Mouse (Mus musculus): ENCODE results near the gene Slc5a2.
A peak's percentile ranks its signal among the peaks of the same experiment; 100 is the strongest.

The Slc5a2 gene

GRCm38 (mm10) chr7:128265411-128265810 is at the start of gene Slc5a2:
Gene Slc5a2, plus strand, starts transcription at chr7:128265657.
- no peak for DNase-seq

GRCm38 (mm10) chr7:128219952-128220351 is 45.5 kb upstream of the Slc5a2 start:
- no peak for DNase-seq

GRCm38 (mm10) chr7:128220936-128221335 is 44.5 kb upstream of the Slc5a2 start:
- DNase-seq = no peak

- DNase-seq = no peak
Observed at GRCm38 (mm10) chr7:128231741-128232140, 33.7 kb upstream of the Slc5a2 start.

- DNase-seq = no peak
Observed at GRCm38 (mm10) chr7:128234796-128235195, 30.7 kb upstream of the Slc5a2 start.

GRCm38 (mm10) chr7:128235481-128235880 is 30.0 kb upstream of the Slc5a2 start:
- DNase-seq = no peak

DNA sequence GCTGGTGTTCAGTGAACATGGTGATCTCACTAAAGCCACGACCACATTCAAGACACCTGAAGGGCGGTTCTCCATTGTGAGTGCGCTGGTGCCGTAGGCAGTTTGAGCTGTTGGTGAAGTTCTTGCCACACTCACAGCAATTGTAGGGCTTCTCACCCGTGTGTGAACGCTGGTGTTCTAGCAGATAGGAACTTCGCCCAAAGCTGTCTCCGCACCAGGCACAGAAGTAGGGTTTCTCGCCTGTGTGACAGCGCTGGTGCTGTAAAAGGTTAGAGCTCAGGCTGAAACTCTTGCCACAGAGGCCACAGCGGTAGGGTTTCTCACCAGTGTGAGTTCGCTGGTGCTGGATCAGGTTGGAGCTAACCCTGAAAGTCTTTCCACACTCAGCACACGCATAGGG is 29.0 kb upstream of the Slc5a2 start:
- DNase-seq = no peak

- DNase-seq = peak; percentile 92
Observed at GRCm38 (mm10) chr7:128236856-128237592, 28.4 kb upstream of the Slc5a2 start, which contains the start of gene Armc5. Gene Armc5, plus strand, starts transcription at chr7:128237342.

- no peak for DNase-seq
Observed at GRCm38 (mm10) chr7:128237593-128237926, 27.9 kb upstream of the Slc5a2 start.

DNA sequence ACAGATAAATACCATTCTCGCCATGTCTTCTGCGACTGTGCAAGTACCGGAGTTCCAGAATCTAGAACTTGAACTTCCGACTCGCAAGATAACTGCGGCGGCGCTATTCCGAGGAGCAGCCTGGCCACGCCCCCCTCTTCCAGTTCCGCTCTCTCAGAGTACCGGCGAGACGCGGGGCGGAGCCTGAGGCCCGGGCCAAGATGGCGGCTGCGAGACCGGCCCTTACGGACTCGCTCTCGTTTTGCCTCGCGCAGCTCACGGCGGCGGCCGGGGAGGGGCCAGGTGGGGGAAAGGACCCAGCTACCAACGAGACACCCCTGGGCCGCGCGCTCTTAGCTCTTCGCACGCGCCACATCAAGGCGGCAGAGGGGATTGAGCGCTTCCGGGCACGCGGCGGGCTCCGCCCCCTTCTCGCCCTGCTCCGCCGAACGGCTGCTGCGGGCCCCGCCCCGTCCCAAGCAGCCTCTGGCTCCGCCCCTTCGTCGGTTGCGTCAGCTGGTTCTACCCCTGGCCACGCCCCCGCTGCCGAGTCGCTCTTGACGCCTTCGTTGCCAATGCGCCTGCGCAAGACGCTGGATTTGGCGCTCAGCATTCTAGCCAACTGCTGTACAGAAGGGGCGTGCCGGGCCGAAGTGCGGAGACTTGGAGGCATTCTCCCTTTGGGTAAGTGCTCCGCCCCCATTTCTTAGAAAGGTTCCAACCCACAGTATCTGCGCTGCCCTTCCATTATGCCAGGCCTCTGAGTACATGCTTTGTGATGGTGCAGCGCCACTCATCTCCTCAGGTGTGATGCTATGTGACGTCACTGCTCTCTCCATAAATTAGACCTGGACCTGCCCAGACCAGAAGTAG is 27.3 kb upstream of the Slc5a2 start, which contains the start of gene 9130023H24Rik:
Gene 9130023H24Rik (minus strand): TSS at position 105 of the 852 bp plus-strand sequence.
- peak; percentile 100 for DNase-seq

GRCm38 (mm10) chr7:128238991-128239390 is 26.5 kb upstream of the Slc5a2 start:
- DNase-seq = peak; percentile 62

GRCm38 (mm10) chr7:128240131-128240784 is 25.2 kb upstream of the Slc5a2 start:
- DNase-seq = no peak

DNA sequence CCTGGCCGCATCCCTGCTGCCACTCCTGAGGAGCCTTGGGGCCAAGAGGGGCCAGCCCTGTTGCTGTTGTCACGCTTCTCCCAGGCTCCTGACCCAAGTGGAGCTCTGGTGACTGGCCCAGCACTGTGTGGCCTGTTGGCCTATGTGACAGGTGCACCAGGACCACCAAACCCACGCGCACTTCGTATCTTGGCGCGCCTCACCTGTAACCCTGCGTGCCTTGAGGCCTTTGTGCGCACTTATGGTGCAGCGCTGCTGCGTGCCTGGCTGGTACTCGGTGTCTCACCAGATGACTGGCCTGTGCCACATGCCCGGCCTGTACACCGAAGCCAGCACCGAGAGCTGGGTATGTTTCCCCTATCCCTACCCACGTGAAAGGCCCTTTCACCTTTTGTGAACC is 23.1 kb upstream of the Slc5a2 start:
- DNase-seq = no peak

DNA sequence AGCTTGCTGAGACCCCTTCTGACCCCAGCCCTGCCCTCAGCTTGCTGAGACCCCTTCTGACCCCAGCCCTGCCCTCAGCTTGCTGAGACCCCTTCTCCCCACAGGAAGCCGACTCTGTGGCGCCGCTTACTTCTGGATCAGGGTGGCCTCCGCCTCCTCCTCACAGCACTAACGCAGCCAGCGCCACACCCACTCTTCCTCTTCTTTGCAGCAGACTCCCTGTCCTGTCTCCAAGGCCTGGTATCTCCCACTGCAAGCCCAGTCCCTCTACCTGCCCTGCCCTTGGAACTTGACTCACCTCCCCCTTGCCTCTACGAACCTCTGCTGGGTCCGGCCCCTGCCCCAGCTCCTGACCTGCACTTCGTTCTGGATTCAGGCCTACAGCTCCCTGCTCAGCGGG is 21.5 kb upstream of the Slc5a2 start:
- no peak for DNase-seq

GRCm38 (mm10) chr7:128244410-128245025 is 20.9 kb upstream of the Slc5a2 start:
- no peak for DNase-seq

DNA sequence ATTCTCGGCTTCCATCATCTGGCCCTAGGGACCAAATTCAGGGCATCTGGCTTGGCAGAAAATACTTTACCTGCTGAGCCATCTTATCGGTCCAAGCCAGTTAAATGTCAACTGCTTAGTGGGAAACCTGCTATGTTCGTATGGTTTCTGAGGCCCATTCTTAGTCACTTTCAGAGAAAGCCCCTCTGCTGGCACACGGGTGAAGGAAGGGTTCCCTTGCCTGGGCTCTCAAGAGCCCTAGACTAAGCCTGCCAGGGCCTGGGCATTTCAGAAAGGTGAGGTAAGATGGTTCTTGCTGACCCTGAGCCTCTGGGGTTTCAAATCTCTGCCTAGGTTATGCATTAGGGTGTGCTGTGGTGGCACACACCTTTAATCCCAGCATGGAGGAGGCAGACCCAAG is 19.9 kb upstream of the Slc5a2 start:
- DNase-seq = no peak

DNA sequence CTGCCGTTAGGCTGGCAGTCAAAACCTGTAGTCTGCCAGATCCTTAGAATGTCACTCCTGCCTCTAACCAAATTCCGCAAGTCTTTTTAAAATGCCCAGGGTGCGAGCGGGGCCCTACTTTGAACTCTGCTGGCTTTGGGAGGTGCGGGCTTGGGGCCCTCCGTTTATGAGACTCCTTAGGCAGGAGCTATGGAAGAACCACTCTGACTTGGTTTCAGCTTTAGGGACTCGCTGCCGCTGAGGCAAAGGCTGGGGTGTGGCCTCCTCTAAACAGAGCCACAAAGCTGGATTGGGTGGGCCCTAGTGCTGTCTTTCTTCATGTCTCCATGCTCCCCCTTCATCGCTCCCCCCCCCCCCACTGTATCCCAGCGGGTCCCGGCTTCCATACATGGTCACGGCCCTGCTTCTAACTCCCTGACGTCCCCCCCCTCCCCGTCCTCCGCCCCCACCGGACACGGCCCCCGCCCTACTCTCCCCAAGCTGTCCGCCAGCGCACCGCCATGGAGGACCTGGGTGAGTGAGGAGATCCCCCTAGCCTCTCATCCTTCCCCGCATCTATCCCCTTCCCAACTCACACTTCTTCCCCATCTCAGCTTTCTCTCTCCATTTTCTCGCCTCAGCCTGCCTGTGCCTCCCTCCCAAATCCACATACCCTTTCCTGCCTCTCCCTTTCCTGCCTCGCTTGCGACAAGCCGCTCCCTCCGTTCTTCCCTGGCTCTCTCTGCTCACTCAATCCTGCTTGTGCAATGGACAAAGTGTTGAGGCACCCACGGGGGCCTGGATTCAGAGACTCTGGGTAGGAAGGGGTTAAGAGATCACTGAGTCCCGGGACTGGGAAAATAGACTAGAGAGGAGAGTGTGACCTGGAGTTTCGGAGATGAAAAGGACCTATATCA is 18.7 kb upstream of the Slc5a2 start, which contains the start of gene Tgfb1i1:
Gene Tgfb1i1 (plus strand): TSS at position 317 of the 896 bp plus-strand sequence.
- DNase-seq = peak; percentile 85

DNA sequence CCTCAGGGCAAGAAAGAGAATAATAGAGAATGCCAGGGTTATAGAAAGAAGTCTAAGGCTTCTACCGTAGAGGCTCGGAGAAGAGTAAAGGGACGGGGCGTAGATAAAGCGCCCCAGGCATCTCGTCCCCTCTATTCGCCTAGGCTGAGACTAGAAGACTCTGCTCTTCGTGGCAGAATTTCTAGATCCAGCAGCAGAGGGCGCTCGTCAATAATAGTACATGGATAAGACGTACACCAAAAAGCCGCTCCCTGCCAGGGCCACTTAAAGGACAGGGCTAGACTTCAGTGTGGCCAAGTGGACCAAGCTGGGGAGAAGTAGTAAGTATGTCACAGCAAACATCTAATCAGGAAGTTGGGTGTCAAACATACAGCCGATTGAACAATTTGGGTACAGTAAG is 18.0 kb upstream of the Slc5a2 start:
- DNase-seq = peak; percentile 94

DNA sequence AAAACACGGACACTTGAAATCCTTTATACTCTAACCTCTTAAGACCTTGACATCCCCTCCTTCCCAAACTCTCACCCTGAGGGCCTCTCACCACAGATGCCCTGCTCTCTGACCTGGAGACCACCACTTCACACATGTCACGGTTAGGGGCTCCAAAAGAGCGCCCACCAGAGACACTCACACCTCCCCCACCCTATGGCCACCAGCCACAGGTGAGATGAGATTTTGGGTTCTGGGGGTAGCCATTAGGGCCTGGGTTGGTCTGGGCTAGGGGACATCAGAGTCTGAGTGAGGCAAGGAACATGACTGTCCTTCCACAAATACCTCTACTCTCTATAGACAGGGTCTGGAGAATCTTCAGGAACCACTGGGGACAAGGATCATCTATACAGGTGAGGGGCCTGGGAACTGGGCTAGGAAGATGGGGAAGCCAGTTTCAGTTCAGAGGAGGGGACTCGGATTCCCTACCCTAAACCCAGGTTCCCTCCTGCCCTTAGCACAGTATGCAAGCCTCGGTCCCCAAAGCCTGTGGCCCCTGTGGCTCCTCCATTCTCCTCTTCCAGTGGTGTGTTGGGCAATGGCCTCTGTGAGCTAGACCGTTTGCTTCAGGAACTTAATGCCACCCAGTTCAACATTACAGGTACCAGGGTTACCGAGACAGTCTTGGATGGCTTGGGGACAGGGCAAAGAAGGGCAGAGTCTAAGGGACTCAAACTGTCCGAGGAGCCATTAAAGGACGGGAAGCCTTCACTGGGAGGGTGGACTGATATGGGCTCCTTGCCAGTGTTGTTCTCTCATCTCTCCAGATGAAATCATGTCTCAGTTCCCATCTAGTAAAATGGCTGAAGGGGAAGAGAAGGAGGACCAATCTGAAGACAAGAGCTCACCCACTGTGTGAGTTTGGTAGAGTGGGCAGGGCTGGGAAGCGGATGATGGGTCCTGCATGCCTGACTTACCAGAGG is 17.1 kb upstream of the Slc5a2 start:
- DNase-seq = no peak

GRCm38 (mm10) chr7:128249998-128250397 is 15.5 kb upstream of the Slc5a2 start:
- DNase-seq = no peak

GRCm38 (mm10) chr7:128251946-128252345 is 13.5 kb upstream of the Slc5a2 start:
- DNase-seq = no peak

All from kidney, postnatal 10 days (tissue).